Mouse (Mus musculus) stomach, postnatal 0 days (tissue): ENCODE measurements at regions not wholly inside any gene's neighbourhood (a gene's known extent, or its start where the extent isn't known, plus 50 kb on each side); places are given as distances from the start of the nearest gene placed in this dataset.

Experiments
- CTCF ChIP-seq: IDR thresholded peaks from 2 replicates; pipeline ENCODE4 v1.5.1; 2016; ENCODE audit warnings: antibody characterized with exemption, low read depth, mild to moderate bottlenecking, moderate library complexity
- EP300 ChIP-seq: optimal IDR thresholded peaks from 2 replicates; pipeline ENCODE3; 2016; ENCODE audit warnings: antibody characterized with exemption

GRCm38 (mm10) chr16:93215630-93216029, 388.2 kb downstream of the Setd4 start:
- TF ChIP-seq CTCF (no peak), EP300 (no peak)
